Mouse (Mus musculus) spleen, adult 2 months (tissue): ENCODE results near the gene Ndufa4l2.

Experiments
- CTCF ChIP-seq: fragments of 200-500 bp; IDR thresholded peaks from 2 replicates; pipeline ENCODE4 v1.5.1; 2011; ENCODE audit warnings: mild to moderate bottlenecking, inconsistent platforms; ENCODE audit not compliant: insufficient read depth, insufficient read length, insufficient replicate concordance; ENCODE audit errors: extremely low read depth
- POLR2A ChIP-seq: fragments of 200-500 bp; IDR thresholded peaks from 2 replicates; pipeline ENCODE4 v1.6.1; 2011; ENCODE audit warnings: low read depth, low read length, inconsistent platforms

- TF ChIP-seq POLR2A: no peak
- TF ChIP-seq CTCF: no peak
Observed at GRCm38 (mm10) chr10:127500042-127500441, 14.7 kb upstream of the Ndufa4l2 start.
